Mouse (Mus musculus) erythroblast, embryonic 14.5 days (primary cell): ENCODE data around the gene Cited2.

ENCODE experiments used
- GATA1 ChIP-seq: IDR thresholded peaks from 2 replicates; pipeline ENCODE4 v1.6.1; 2012; ENCODE audit warnings: low read length, inconsistent platforms, mixed read lengths
- TAL1 ChIP-seq: IDR thresholded peaks from 3 replicates; pipeline ENCODE4 v1.6.1; 2012; ENCODE audit warnings: low read length, inconsistent platforms, mixed read lengths

DNA sequence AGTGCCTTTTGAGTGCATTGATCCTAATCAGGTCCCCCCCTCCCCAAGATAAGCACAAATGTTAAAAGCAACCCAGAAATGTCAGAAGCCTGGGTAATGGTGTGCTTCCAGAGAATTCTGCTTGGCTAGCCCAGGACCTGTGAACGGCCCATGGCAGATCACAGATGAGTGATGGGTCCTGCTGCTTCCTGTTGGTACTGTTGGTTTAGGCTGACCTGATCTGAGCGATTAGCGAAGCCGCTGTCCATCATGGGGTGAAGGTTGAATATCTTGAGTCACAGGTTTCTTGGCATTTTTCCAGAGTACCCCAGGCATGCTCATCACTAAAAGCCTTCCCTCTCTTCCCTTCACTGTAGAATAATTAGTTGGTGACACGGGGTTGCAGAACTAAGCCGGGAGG is 6.5 kb downstream of the Cited2 start:
- TF ChIP-seq TAL1 (no peak), GATA1 (no peak)
